Mouse (Mus musculus) forebrain, postnatal 0 days (tissue): ENCODE data around the gene Oas1h. TPM values are rescaled to one million over a fixed set of nuclear protein-coding genes. Genes with fewer than 3 reads are reported as not detected.
A peak's percentile ranks its signal among the peaks of the same experiment; 100 is the strongest.
"Not testable (repeated sequence)": the region's sequence is repeated elsewhere in the genome, so short reads cannot be mapped to it uniquely, and the experiment has no call there.

Source experiments
- ATAC-seq: fragments of 200-750 bp; cut with Nextera tagmentation; 2 replicates; pipeline ENCODE4 v1.8.0; 2017; ENCODE audit warnings: mild to moderate bottlenecking, moderate library complexity
- DNase-seq: peaks from one replicate; pipeline ENCODE4 v3.0.0-alpha.2; 2015
- H3K27ac ChIP-seq: fragments of 300-500 bp; sonication (generic); 2 replicates; pipeline ENCODE4 v1.5.1; 2014; ENCODE audit warnings: low read depth, mild to moderate bottlenecking, antibody characterized with exemption, low read length, moderate library complexity, mixed read lengths
- H3K27me3 ChIP-seq: fragments of 300-500 bp; sonication (generic); 2 replicates; pipeline ENCODE4 v1.6.1; 2014; ENCODE audit warnings: mild to moderate bottlenecking, low read length, mixed read lengths; ENCODE audit not compliant: insufficient read depth
- H3K36me3 ChIP-seq: fragments of 300-500 bp; sonication (generic); 2 replicates; pipeline ENCODE4 v1.6.1; 2014; ENCODE audit warnings: mild to moderate bottlenecking, moderate library complexity; ENCODE audit not compliant: insufficient read depth
- H3K4me1 ChIP-seq: fragments of 300-500 bp; sonication (generic); 2 replicates; pipeline ENCODE4 v1.6.1; 2014; ENCODE audit warnings: antibody characterized with exemption; ENCODE audit not compliant: insufficient read depth
- H3K4me2 ChIP-seq: fragments of 300-500 bp; sonication (generic); 2 replicates; pipeline ENCODE4 v1.6.1; 2014; ENCODE audit warnings: low read depth, mild to moderate bottlenecking, moderate library complexity
- H3K4me3 ChIP-seq: fragments of 300-500 bp; sonication (generic); 2 replicates; pipeline ENCODE4 v1.5.1; 2014; ENCODE audit warnings: low read depth, low read length, mixed read lengths
- H3K9ac ChIP-seq: fragments of 300-500 bp; sonication (generic); 2 replicates; pipeline ENCODE4 v1.6.1; 2014; ENCODE audit warnings: mild to moderate bottlenecking
- H3K9me3 ChIP-seq: fragments of 300-500 bp; sonication (generic); 2 replicates; pipeline ENCODE4 v1.6.1; 2016; ENCODE audit warnings: low read length
- CTCF ChIP-seq: sonication (generic); IDR thresholded peaks from 2 replicates; pipeline ENCODE4 v1.5.1; 2016; ENCODE audit warnings: antibody characterized with exemption, control low read depth, low read depth
- WGBS: fragments of 180-500 bp; shearing (Covaris S2); extraction: QIAGEN DNeasy Blood & Tissue Kit; methylation state at CpG from one replicate; pipeline ENCODE4 v1.1.7; 2014; 5-methylcytosine and 5-hydroxymethylcytosine counted together
- microRNA-seq, 2 experiments: library from miRNA; unstranded; fragments of <30 nt; microRNA quantifications; one replicate each; pipeline ENCODE4; 2016
- polyA plus RNA-seq: library from polyadenylated mRNA; unstranded; fragments of >200 nt; fragmentation: Nextera tagmentation; extraction: Ambion mirVana; gene quantifications from 2 replicates; pipeline ENCODE4 v1.2.1, GENCODE M21; 2015
- total RNA-seq: library from RNA; depleted of rRNA; stranded (reverse); fragments of >200 nt; gene quantifications from 2 replicates; pipeline ENCODE4 v1.2.3, GENCODE M21; 2014; rRNA removed

The Oas1h gene
- total and polyA plus RNA-seq, 2 experiments from 2014 or later: not detected

- ATAC-seq: no peak
- no peak for DNase-seq
- Histone ChIP-seq H3K9me3 (no peaks in the 10 kb centered on the region), H3K36me3 (no peaks in the 10 kb centered on the region), H3K27me3 (no peaks in the 10 kb centered on the region), H3K4me1 (no peaks in the 10 kb centered on the region), H3K27ac (no peak overlapping the region), H3K9ac (no peak overlapping the region), H3K4me3 (no peak overlapping the region), H3K4me2 (no peak overlapping the region)
- TF ChIP-seq CTCF: no peak
- WGBS: 56% methylated on average over 7 of the region's 7 CpGs
These were observed 47.1 kb downstream of the Oas1h start for GRCm38 (mm10) chr5:120908196-120908920.

DNA sequence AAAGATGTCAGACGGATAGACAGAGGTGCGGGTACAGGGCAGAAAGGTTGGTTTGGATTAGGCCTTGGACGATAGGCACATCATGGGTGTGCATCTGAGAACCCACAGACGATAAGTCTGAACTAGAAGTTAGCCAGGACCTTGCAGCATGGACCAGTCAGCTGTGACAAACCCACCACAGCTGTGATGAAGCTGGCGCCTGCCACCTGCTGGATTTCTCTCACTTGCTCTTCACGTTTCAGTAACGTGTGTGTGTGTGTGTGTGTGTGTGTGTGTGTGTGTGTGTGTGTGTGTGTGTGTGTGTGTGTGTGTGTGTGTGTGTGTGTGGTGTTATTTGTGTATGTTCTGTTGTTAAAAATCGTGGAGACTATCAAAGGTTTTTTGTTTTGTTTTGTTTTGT lies 53.0 kb downstream of the Oas1h start, which contains the start of gene Oas1d:
Oas1d (plus strand) TSS at position 333 of the 400 bp plus-strand sequence.
- H3K36me3 ChIP-seq, H3K4me1 ChIP-seq, H3K27ac ChIP-seq, H3K4me2 ChIP-seq, ATAC-seq, H3K9ac ChIP-seq, H3K27me3 ChIP-seq, DNase-seq, H3K9me3 ChIP-seq, H3K4me3 ChIP-seq: not testable (repeated sequence)
- peak; percentile 24; the same call in 1 of the 2 replicates for TF ChIP-seq CTCF
- WGBS: 53% methylated on average over 8 of the region's 8 CpGs

GRCm38 (mm10) chr5:120919156-120919935 lies 58.1 kb downstream of the Oas1h start:
- ATAC-seq, H3K4me2 ChIP-seq, DNase-seq, H3K27me3 ChIP-seq, H3K9me3 ChIP-seq, H3K36me3 ChIP-seq, H3K4me3 ChIP-seq, H3K27ac ChIP-seq, H3K9ac ChIP-seq, H3K4me1 ChIP-seq: not testable (repeated sequence)
- 75% methylated on average over 2 of the region's 2 CpGs for WGBS

GRCm38 (mm10) chr5:120920296-120920695 lies 59.1 kb downstream of the Oas1h start:
- H3K36me3 ChIP-seq: no peaks in the 10 kb centered on the region
- H3K4me1 ChIP-seq: no peaks in the 10 kb centered on the region
- no peak overlapping the region for H3K4me3 ChIP-seq
- DNase-seq (no peak), ATAC-seq (no peak)
- TF ChIP-seq CTCF: no peak
- H3K4me2 ChIP-seq: no peak overlapping the region
- H3K9ac ChIP-seq: no peak overlapping the region
- WGBS: 79% methylated on average over 3 of the region's 3 CpGs
- H3K9me3 ChIP-seq: no peaks in the 10 kb centered on the region
- no peak overlapping the region for H3K27ac ChIP-seq
- no peaks in the 10 kb centered on the region for H3K27me3 ChIP-seq

Small RNA genes within 50 kb of the gene (microRNA-seq; reads per million reads assigned to microRNA genes)
- gene Gm22907: 0 reads per million in 2 experiments

Other genes starting within 250 kb of the Oas1h start
- 24.1 and 36.5 TPM in 2 replicates for gene Rita1, start 248.8 kb upstream of the Oas1h start, total RNA-seq
- 28.6 and 31.8 TPM in 2 replicates for gene Rita1, start 248.8 kb upstream of the Oas1h start, polyA plus RNA-seq
- 43.9 and 46.0 TPM in 2 replicates for gene Ddx54, start 248.7 kb upstream of the Oas1h start, total RNA-seq
- 35.5 and 40.0 TPM in 2 replicates for gene Ddx54, start 248.7 kb upstream of the Oas1h start, polyA plus RNA-seq
- 1.9 and 2.1 TPM in 2 replicates for gene Cfap73, start 227.2 kb upstream of the Oas1h start, total RNA-seq
- gene Cfap73, start 227.2 kb upstream of the Oas1h start, polyA plus RNA-seq: 0.68 and 1.2 TPM in 2 replicates
- gene Rasal1, start 212.6 kb upstream of the Oas1h start, total RNA-seq: 25.9 and 36.8 TPM in 2 replicates
- gene Rasal1, start 212.6 kb upstream of the Oas1h start, polyA plus RNA-seq: 14.0 and 20.0 TPM in 2 replicates
- gene Dtx1, start 149.5 kb upstream of the Oas1h start, total RNA-seq: 154 and 193 TPM in 2 replicates
- gene Dtx1, start 149.5 kb upstream of the Oas1h start, polyA plus RNA-seq: 59.4 and 65.2 TPM in 2 replicates
- 0.38 and 0.71 TPM in 2 replicates for gene Oas2, start 111.6 kb upstream of the Oas1h start, total RNA-seq
- gene Oas2, start 111.6 kb upstream of the Oas1h start, polyA plus RNA-seq: 0.19 and 0.30 TPM in 2 replicates
- 0.38 and 0.52 TPM in 2 replicates for gene Oas3, start 83.8 kb upstream of the Oas1h start, total RNA-seq
- gene Oas3, start 83.8 kb upstream of the Oas1h start, polyA plus RNA-seq: 0.29 and 0.69 TPM in 2 replicates
- not detected in 2 replicates for gene Oas1e, start 65.9 kb upstream of the Oas1h start, total RNA-seq
- gene Oas1e, start 65.9 kb upstream of the Oas1h start, polyA plus RNA-seq: 0.13 and 0.21 TPM in 2 replicates
- gene Oas1c, start 48.9 kb upstream of the Oas1h start, total RNA-seq: 0.69 and 1.8 TPM in 2 replicates
- 0.63 and 0.80 TPM in 2 replicates for gene Oas1c, start 48.9 kb upstream of the Oas1h start, polyA plus RNA-seq
- gene Oas1f, start 14.1 kb upstream of the Oas1h start, total RNA-seq: not detected in 2 replicates
- gene Oas1f, start 14.1 kb upstream of the Oas1h start, polyA plus RNA-seq: not detected in 2 replicates
- 0.15 and 0.62 TPM in 2 replicates for gene Oas1g, start 26.2 kb downstream of the Oas1h start, total RNA-seq
- 0.23 and 0.40 TPM in 2 replicates for gene Oas1g, start 26.2 kb downstream of the Oas1h start, polyA plus RNA-seq
- 0.77 and 2.0 TPM in 2 replicates for gene Oas1a, start 46.1 kb downstream of the Oas1h start, total RNA-seq
- 1.2 and 1.3 TPM in 2 replicates for gene Oas1a, start 46.1 kb downstream of the Oas1h start, polyA plus RNA-seq
- gene Oas1d, start 53.1 kb downstream of the Oas1h start, total RNA-seq: 0.15 and 0.48 TPM in 2 replicates
- 0.41 TPM in 1 of 2 replicates, not detected in the other for gene Oas1d, start 53.1 kb downstream of the Oas1h start, polyA plus RNA-seq
- gene Rph3a, start 148.7 kb downstream of the Oas1h start, total RNA-seq: 39.2 and 44.1 TPM in 2 replicates
- 29.5 and 36.4 TPM in 2 replicates for gene Rph3a, start 148.7 kb downstream of the Oas1h start, polyA plus RNA-seq